Comparison of ENCODE assay signal across 8 mouse cellular contexts in the genomic region with DNA sequence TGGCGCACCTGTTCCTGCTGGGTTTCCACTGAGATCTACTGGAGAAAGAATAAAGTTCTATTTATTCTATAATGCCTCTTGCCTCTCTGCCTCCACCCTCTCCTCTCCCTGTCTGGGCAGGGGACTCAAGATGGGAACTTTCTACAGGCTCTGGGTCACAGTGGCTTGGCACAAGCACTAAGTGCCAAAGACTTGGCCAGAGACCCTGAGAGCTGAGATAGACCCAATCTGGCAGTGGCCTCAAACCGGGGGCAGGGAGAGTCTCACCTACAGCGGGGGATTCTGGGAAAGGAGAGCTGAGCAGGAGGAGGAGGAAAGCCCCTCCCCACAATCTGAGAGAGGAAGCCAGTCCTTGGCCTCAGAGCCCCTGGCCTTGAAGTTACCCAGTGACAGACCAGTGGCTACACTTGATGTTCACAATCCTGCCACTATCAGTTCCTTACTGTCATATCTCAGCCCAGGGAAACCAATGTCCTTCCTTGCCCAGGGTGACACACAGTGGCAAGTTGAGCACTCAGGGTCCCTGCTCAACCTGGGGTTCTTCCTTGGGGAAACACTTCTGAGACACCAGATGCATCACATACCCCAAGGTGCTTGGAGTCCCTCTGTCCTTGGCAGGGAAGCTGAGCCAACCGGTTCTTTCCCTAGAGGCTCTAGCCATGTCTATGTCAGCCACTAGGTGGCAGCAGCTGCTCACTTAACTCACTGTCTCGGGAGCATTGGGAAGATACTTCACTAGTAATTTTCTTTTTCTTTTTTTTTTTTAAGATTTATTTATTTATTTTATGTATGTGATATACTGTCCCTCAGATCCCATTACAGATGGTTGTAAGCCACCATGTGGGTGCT. TPM values are rescaled to one million over a fixed set of nuclear protein-coding genes. Genes with fewer than 3 reads are reported as not detected.
DNase-seq lines count a peak whose midpoint lies in the region; ATAC-seq and TF ChIP-seq lines count a peak whose summit lies in the region.

No protein-coding gene starts in this region.

- 0 out of 2 replicates have a peak, but pooled peaks have one; percentile 15 for ATAC-seq in heart, postnatal 0 days (ENCODE audit: insufficient read depth, low read depth)

- H3K9me3 ChIP-seq in heart, postnatal 0 days (replicated peaks; ENCODE audit: control insufficient read depth, low read length): no peaks in the 10 kb centered on the region

- H3K9ac ChIP-seq in heart, postnatal 0 days (replicated peaks; ENCODE audit: low read depth, low read length): no peak overlapping the region

- TF ChIP-seq EP300 in heart, postnatal 0 days (IDR thresholded peaks at IDR 0.05; ENCODE audit: low read depth): no peak

- TF ChIP-seq CTCF in heart, postnatal 0 days (IDR thresholded peaks at IDR 0.05; ENCODE audit: low read depth): peak; percentile 76

- intact Hi-C loops in left cerebral cortex, postnatal 4 days (cut with DNase I): loop anchor here (5.0 to 10.0 kb wide), 2 partner anchors 53 to 170 kb away; no protein-coding TSS in a partner anchor

- no peaks in the 10 kb centered on the region for H3K27me3 ChIP-seq in heart, postnatal 0 days (ENCODE audit: control insufficient read depth, insufficient read depth, low read length)

- no peak overlapping the region for H3K27ac ChIP-seq in heart, postnatal 0 days (ENCODE audit: low read depth)

- no peak overlapping the region for H3K4me2 ChIP-seq in heart, postnatal 0 days (ENCODE audit: low read depth, low read length)

- no peak overlapping the region for H3K4me3 ChIP-seq in heart, postnatal 0 days (ENCODE audit: low read depth, low read length)

- WGBS in heart, postnatal 0 days: 50% methylated on average over 5 of the region's 5 CpGs

- peaks cover 44% of the 10 kb centered on the region for H3K36me3 ChIP-seq in heart, postnatal 0 days (replicated peaks; ENCODE audit: control insufficient read depth, insufficient read depth, low read length)

- peak; percentile 80 for DNase-seq in layer of hippocampus, adult 11-12 months (ENCODE audit: low spot score)
- DNase-seq in layer of hippocampus, adult 9-10 months (ENCODE audit: low spot score): no peak
- DNase-seq in MEL-GATA-1-ER (ENCODE audit: extremely low read depth, low read depth): peak; percentile 37
- peak; percentile 86 to 91 for DNase-seq in cerebellum, postnatal 10 days
- no peak for DNase-seq in heart, postnatal 0 days (ENCODE audit: low spot score)
- peak; percentile 76 for DNase-seq in left cerebral cortex, postnatal 4 days
- peak; percentile 87 for DNase-seq in naive thymus-derived CD4-positive, alpha-beta T cell, adult 2 months (ENCODE audit: low read depth)
- peak; percentile 79 for DNase-seq in thymus, postnatal 14 days

- peaks cover 8% of the 10 kb centered on the region; the same call in 1 of the 2 replicates for H3K4me1 ChIP-seq in heart, postnatal 0 days (ENCODE audit: control insufficient read depth, insufficient read depth)

RNA-seq across cellular contexts. Expression of a gene that starts 7.7 kb away (rescaled TPM):
- total RNA-seq in heart, postnatal 0 days (2014; rRNA removed; ENCODE audit: low replicate concordance): 4.2 and 14.7 TPM in 2 replicates
- polyA plus RNA-seq in heart, postnatal 0 days (2015; fragmentation: Nextera tagmentation; extraction: Ambion mirVana): 5.8 and 6.3 TPM in 2 replicates
- 1 to 10 TPM; 2.2 to 3.4 TPM for total RNA-seq in left cerebral cortex, postnatal 4 days (2021)

RNA-seq across cellular contexts. Expression of a gene that starts 47.5 kb away (rescaled TPM):
- total RNA-seq in heart, postnatal 0 days (2014; rRNA removed; ENCODE audit: low replicate concordance): 24.0 and 36.2 TPM in 2 replicates
- polyA plus RNA-seq in heart, postnatal 0 days (2015; fragmentation: Nextera tagmentation; extraction: Ambion mirVana): 14.7 and 15.8 TPM in 2 replicates
- 10 to 100 TPM; 20.3 to 21.5 TPM for total RNA-seq in left cerebral cortex, postnatal 4 days (2021)

RNA-seq across cellular contexts. Expression of a gene that starts 48.9 kb away (rescaled TPM):
- total RNA-seq in heart, postnatal 0 days (2014; rRNA removed; ENCODE audit: low replicate concordance): 52.9 and 91.1 TPM in 2 replicates
- polyA plus RNA-seq in heart, postnatal 0 days (2015; fragmentation: Nextera tagmentation; extraction: Ambion mirVana): 38.2 and 38.9 TPM in 2 replicates
- 10 to 100 TPM; 28.2 to 28.4 TPM for total RNA-seq in left cerebral cortex, postnatal 4 days (2021)

Comparison
In these comparisons a context has a peak if more than half of its experiments do, and no peak if none do; other contexts are left out.
1. DNase-seq: peak in layer of hippocampus, adult 11-12 months (single experiment), MEL-GATA-1-ER (single experiment), cerebellum, postnatal 10 days (2 of 2), left cerebral cortex, postnatal 4 days (single experiment), naive thymus-derived CD4-positive, alpha-beta T cell, adult 2 months (single experiment) and thymus, postnatal 14 days (single experiment); none in layer of hippocampus, adult 9-10 months (single experiment) and heart, postnatal 0 days (single experiment).